Mouse (Mus musculus): ENCODE results near the gene Taldo1. TPM values are rescaled to one million over a fixed set of nuclear protein-coding genes. Genes with fewer than 3 reads are reported as not detected.
"Not testable (repeated sequence)": the region's sequence is repeated elsewhere in the genome, so short reads cannot be mapped to it uniquely, and the experiment has no call there.

The Taldo1 gene
- polyA plus RNA-seq, 1 experiment from 2014 or later = 277 TPM

- H3K4me2 ChIP-seq = no peak overlapping the region
Measured at GRCm38 (mm10) chr7:141390326-141391259, 1.4 kb upstream of the Taldo1 start.

GRCm38 (mm10) chr7:141392552-141393222 lies 688 bp downstream of the Taldo1 start:
- ATAC-seq (ENCODE audit: insufficient number of reproducible peaks, insufficient read depth, low FRiP score, low TSS enrichment, low read depth) = no peak
- H3K27ac ChIP-seq = peak overlapping the region; percentile 84; the same call in 1 of the 2 replicates
- 30% methylated on average over 9 of the region's 9 CpGs for WGBS

More at GRCm38 (mm10) chr7:141390326-141391259, 1.4 kb upstream of the Taldo1 start:
- no peak for ATAC-seq (ENCODE audit: insufficient number of reproducible peaks, insufficient read depth, low FRiP score, low TSS enrichment, low read depth)
- Histone ChIP-seq H3K9ac (no peak overlapping the region), H3K36me3 (no peaks in the 10 kb centered on the region), H3K27me3 (no peaks in the 10 kb centered on the region; the same call in 1 of the 2 replicates), H3K4me1 (peaks cover 19% of the 10 kb centered on the region), H3K4me3 (no peak overlapping the region), H3K9me3 (no peaks in the 10 kb centered on the region), H3K27ac (no peak overlapping the region)
- WGBS = 56% methylated on average over 9 of the region's 9 CpGs

GRCm38 (mm10) chr7:141394158-141394557 lies 2.2 kb downstream of the Taldo1 start:
- no peak for ATAC-seq (ENCODE audit: insufficient number of reproducible peaks, insufficient read depth, low FRiP score, low TSS enrichment, low read depth)

More at GRCm38 (mm10) chr7:141392552-141393222, 688 bp downstream of the Taldo1 start:
- Histone ChIP-seq H3K4me1 (peaks cover 19% of the 10 kb centered on the region), H3K9me3 (no peaks in the 10 kb centered on the region), H3K36me3 (peaks cover 16% of the 10 kb centered on the region), H3K27me3 (no peaks in the 10 kb centered on the region; the same call in 1 of the 2 replicates), H3K4me2 (peak overlapping the region; percentile 88), H3K4me3 (peak overlapping the region; percentile 59), H3K9ac (peak overlapping the region; percentile 80)

GRCm38 (mm10) chr7:141394771-141395170 lies 2.8 kb downstream of the Taldo1 start:
- H3K4me2 ChIP-seq = no peak overlapping the region
- peaks cover 19% of the 10 kb centered on the region for H3K4me1 ChIP-seq
- 21% methylated on average over 6 of the region's 6 CpGs for WGBS
- no peak overlapping the region for H3K4me3 ChIP-seq
- H3K9me3 ChIP-seq = no peaks in the 10 kb centered on the region
- H3K9ac ChIP-seq = no peak overlapping the region
- peaks cover 36% of the 10 kb centered on the region for H3K36me3 ChIP-seq
- no peaks in the 10 kb centered on the region; the same call in 1 of the 2 replicates for H3K27me3 ChIP-seq
- H3K27ac ChIP-seq = no peak overlapping the region
- no peak for ATAC-seq (ENCODE audit: insufficient number of reproducible peaks, insufficient read depth, low FRiP score, low TSS enrichment, low read depth)

More at GRCm38 (mm10) chr7:141394158-141394557, 2.2 kb downstream of the Taldo1 start:
- Histone ChIP-seq H3K27ac (no peak overlapping the region), H3K4me1 (peaks cover 19% of the 10 kb centered on the region), H3K27me3 (no peaks in the 10 kb centered on the region; the same call in 1 of the 2 replicates), H3K4me3 (no peak overlapping the region), H3K4me2 (no peak overlapping the region), H3K9me3 (no peaks in the 10 kb centered on the region), H3K36me3 (peaks cover 30% of the 10 kb centered on the region), H3K9ac (no peak overlapping the region)
- WGBS = 90% methylated on average over 7 of the region's 7 CpGs

GRCm38 (mm10) chr7:141395348-141395747 lies 3.3 kb downstream of the Taldo1 start:
- H3K9me3 ChIP-seq = no peaks in the 10 kb centered on the region
- no peak overlapping the region for H3K4me3 ChIP-seq
- no peak overlapping the region for H3K9ac ChIP-seq
- no peak overlapping the region for H3K4me2 ChIP-seq
- WGBS = 70% methylated on average over 1 of the region's 1 CpGs
- no peak for ATAC-seq (ENCODE audit: insufficient number of reproducible peaks, insufficient read depth, low FRiP score, low TSS enrichment, low read depth)
- peaks cover 19% of the 10 kb centered on the region for H3K4me1 ChIP-seq
- no peaks in the 10 kb centered on the region; the same call in 1 of the 2 replicates for H3K27me3 ChIP-seq
- H3K36me3 ChIP-seq = peaks cover 42% of the 10 kb centered on the region
- no peak overlapping the region for H3K27ac ChIP-seq

- no peak overlapping the region for H3K9ac ChIP-seq
- H3K36me3 ChIP-seq = peaks cover 66% of the 10 kb centered on the region
- H3K27me3 ChIP-seq = no peaks in the 10 kb centered on the region
- 54% methylated on average over 5 of the region's 5 CpGs for WGBS
- no peaks in the 10 kb centered on the region for H3K9me3 ChIP-seq
- H3K27ac ChIP-seq = no peak overlapping the region
- no peak overlapping the region for H3K4me3 ChIP-seq
- H3K4me2 ChIP-seq = no peak overlapping the region
- ATAC-seq (ENCODE audit: insufficient number of reproducible peaks, insufficient read depth, low FRiP score, low TSS enrichment, low read depth) = no peak
- no peaks in the 10 kb centered on the region for H3K4me1 ChIP-seq
Measured at GRCm38 (mm10) chr7:141403305-141403704, 11.3 kb downstream of the Taldo1 start.

GRCm38 (mm10) chr7:141405466-141405865 lies 13.5 kb downstream of the Taldo1 start:
- Histone ChIP-seq H3K4me3 (no peak overlapping the region), H3K4me1 (peaks cover 5% of the 10 kb centered on the region; the same call in 1 of the 2 replicates), H3K27ac (no peak overlapping the region), H3K36me3 (peaks cover 66% of the 10 kb centered on the region), H3K9ac (0 out of 2 replicates have a peak overlapping the region, but pooled peaks have one; percentile 21), H3K27me3 (no peaks in the 10 kb centered on the region), H3K4me2 (no peak overlapping the region), H3K9me3 (no peaks in the 10 kb centered on the region)
- ATAC-seq (ENCODE audit: insufficient number of reproducible peaks, insufficient read depth, low FRiP score, low TSS enrichment, low read depth) = no peak
- 81% methylated on average over 4 of the region's 4 CpGs for WGBS

- H3K4me3 ChIP-seq; H3K4me1 ChIP-seq; H3K4me2 ChIP-seq; H3K27ac ChIP-seq; H3K9ac ChIP-seq; ATAC-seq (ENCODE audit: insufficient number of reproducible peaks, insufficient read depth, low FRiP score, low TSS enrichment, low read depth); H3K9me3 ChIP-seq; H3K27me3 ChIP-seq: not testable (repeated sequence)
- WGBS = 95% methylated on average over 7 of the region's 7 CpGs
- peaks cover 53% of the 10 kb centered on the region for H3K36me3 ChIP-seq
Measured at GRCm38 (mm10) chr7:141407670-141408069, 15.7 kb downstream of the Taldo1 start.

GRCm38 (mm10) chr7:141408833-141409232 lies 16.8 kb downstream of the Taldo1 start:
- 16% methylated on average over 11 of the region's 11 CpGs for WGBS
- Histone ChIP-seq H3K4me3 (no peak overlapping the region), H3K27me3 (no peaks in the 10 kb centered on the region), H3K9ac (peak overlapping the region; percentile 41; the same call in 1 of the 2 replicates), H3K4me2 (no peak overlapping the region), H3K4me1 (peaks cover 13% of the 10 kb centered on the region), H3K36me3 (peaks cover 45% of the 10 kb centered on the region), H3K27ac (no peak overlapping the region), H3K9me3 (no peaks in the 10 kb centered on the region)
- no peak for ATAC-seq (ENCODE audit: insufficient number of reproducible peaks, insufficient read depth, low FRiP score, low TSS enrichment, low read depth)

- no peak for ATAC-seq (ENCODE audit: insufficient number of reproducible peaks, insufficient read depth, low FRiP score, low TSS enrichment, low read depth)
- Histone ChIP-seq H3K27me3 (no peaks in the 10 kb centered on the region), H3K4me1 (peaks cover 18% of the 10 kb centered on the region), H3K9ac (peak overlapping the region; percentile 3; the same call in 1 of the 2 replicates), H3K4me2 (no peak overlapping the region), H3K4me3 (no peak overlapping the region), H3K9me3 (no peaks in the 10 kb centered on the region), H3K36me3 (peaks cover 45% of the 10 kb centered on the region), H3K27ac (no peak overlapping the region)
- 94% methylated on average over 8 of the region's 8 CpGs for WGBS
Measured at GRCm38 (mm10) chr7:141410631-141411030, 18.6 kb downstream of the Taldo1 start.

- ATAC-seq (ENCODE audit: insufficient number of reproducible peaks, insufficient read depth, low FRiP score, low TSS enrichment, low read depth) = no peak
- H3K4me2 ChIP-seq = no peak overlapping the region
- H3K4me3 ChIP-seq = no peak overlapping the region
Measured at GRCm38 (mm10) chr7:141411667-141412066, 19.7 kb downstream of the Taldo1 start.

More at GRCm38 (mm10) chr7:141411667-141412066, 19.7 kb downstream of the Taldo1 start:
- WGBS = 88% methylated on average over 1 of the region's 1 CpGs
- peaks cover 18% of the 10 kb centered on the region for H3K4me1 ChIP-seq
- no peaks in the 10 kb centered on the region for H3K27me3 ChIP-seq
- H3K27ac ChIP-seq = no peak overlapping the region
- no peaks in the 10 kb centered on the region for H3K9me3 ChIP-seq
- peaks cover 40% of the 10 kb centered on the region for H3K36me3 ChIP-seq
- H3K9ac ChIP-seq = no peak overlapping the region
